Mouse (Mus musculus): Measurements from ENCODE around the gene Ltb.

DNA sequence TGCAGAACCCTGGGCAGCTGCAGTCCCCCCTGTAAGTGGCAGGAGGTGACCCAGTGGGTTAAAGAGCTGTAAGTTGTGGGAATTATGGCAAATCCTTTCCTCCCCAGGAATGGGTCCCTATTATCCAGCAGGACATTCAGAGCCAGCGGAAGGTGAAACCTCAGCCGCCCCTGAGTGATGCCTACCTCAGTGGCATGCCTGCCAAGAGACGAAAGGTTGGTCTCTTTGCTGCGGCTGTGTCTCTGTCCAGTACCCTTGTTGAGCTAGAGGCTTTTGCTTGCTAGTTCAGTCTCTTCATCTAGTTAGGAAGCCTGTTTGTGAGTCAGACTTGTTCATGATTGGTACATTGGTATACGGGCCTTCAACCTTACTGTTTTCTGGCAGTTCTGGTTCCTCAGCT is 48.1 kb upstream of the Ltb start:
- TF ChIP-seq CEBPB (IDR thresholded peaks at IDR 0.05; ENCODE audit: insufficient read depth, poor library complexity, severe bottlenecking), result no peak
- TF ChIP-seq MAX (IDR thresholded peaks at IDR 0.05; ENCODE audit: low read depth), result no peak
- no peak for TF ChIP-seq USF1 (IDR thresholded peaks at IDR 0.05; ENCODE audit: low read depth)
- TF ChIP-seq POLR2A (IDR thresholded peaks at IDR 0.05; ENCODE audit: insufficient read length, low read depth), result no peak
- TF ChIP-seq TCF3 (IDR thresholded peaks at IDR 0.05; ENCODE audit: insufficient read length, low read depth), result no peak
- TF ChIP-seq POLR2AphosphoS2 (IDR thresholded peaks at IDR 0.05; ENCODE audit: insufficient read length, low read depth), result peak; percentile 76
- no peak for TF ChIP-seq TCF12 (IDR thresholded peaks at IDR 0.05; ENCODE audit: insufficient read depth, poor library complexity, severe bottlenecking)
